Mouse (Mus musculus) large intestine, adult 2 months (tissue): Measurements from ENCODE around the gene Gm525. TPM values are rescaled to one million over a fixed set of nuclear protein-coding genes. Genes with fewer than 3 reads are reported as not detected.
"Not testable (repeated sequence)": the region's sequence is repeated elsewhere in the genome, so short reads cannot be mapped to it uniquely, and the experiment has no call there.

Source experiments
- DNase-seq: peaks from one replicate; pipeline ENCODE4 v3.0.0-alpha.2; 2012; ENCODE audit warnings: low read depth, low spot score
- WGBS: fragments of 180-500 bp; shearing (Covaris S2); methylation state at CpG from one replicate; pipeline ENCODE4 v1.1.7; 2018; 5-methylcytosine and 5-hydroxymethylcytosine counted together
- polyA plus RNA-seq: library from polyadenylated mRNA; depleted of rRNA; stranded (reverse); fragments of >200 nt; gene quantifications from 2 replicates; pipeline ENCODE4 v1.2.3, GENCODE M21; 2012; rRNA removed

Gm525 gene
- 0.60 and 0.61 TPM in 2 replicates for polyA plus RNA-seq

DNA sequence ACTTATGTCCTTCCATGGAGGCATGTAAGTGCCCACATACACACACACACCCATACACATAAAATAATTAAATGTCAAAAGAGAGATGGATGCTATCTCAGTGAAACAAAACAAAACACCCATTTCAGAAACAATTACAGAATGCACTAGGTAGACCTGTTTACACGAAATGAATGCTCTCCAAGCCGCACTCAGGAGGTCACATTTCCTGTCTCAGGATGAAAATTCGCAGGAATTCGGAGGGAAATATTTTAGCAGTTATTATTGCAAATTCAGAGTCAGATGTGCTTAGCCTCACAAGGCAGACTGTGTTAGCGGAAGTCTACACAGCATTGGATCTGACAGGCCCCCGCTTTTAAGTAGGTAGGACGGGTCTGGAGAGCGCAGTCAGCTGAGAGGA lies at the start of gene Gm525:
Gene Gm525, plus strand, starts transcription at position 301 of the 400 bp plus-strand sequence.
- DNase-seq = no peak
- WGBS = 77% methylated on average over 8 of the region's 8 CpGs

DNA sequence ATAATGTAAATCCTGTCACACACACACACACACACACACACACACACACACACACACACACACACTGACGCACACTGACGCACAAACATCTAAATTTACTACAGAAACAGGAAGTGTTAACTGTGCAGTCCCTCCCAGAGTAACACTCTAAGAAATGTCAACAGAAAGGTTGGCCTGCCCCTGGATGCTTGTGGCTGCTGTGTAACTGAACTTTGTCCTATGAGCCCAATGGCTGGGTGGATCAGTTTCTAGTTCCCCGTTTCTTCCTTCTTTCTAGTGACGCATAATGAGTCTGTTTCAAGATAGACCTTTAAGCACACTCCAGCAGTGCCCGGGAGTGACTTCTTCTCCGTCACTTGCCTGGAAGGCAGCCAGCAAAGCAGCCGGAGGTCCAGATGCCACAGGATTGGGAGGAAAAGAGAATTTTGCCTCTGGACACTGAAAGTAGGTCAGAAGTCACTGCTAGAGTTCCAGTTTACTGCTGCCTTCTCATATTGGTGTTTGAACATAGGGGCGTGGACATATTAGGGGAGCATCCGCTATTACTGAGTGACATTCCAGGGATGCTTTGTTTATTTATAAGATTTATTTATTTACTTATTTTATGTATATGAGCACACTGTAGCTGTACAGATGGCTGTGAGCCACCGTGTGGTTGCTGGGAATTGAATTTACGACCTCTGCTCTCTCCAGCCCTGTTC lies 49.3 kb upstream of the Gm525 start:
- WGBS = 8% methylated on average over 11 of the region's 11 CpGs

DNA sequence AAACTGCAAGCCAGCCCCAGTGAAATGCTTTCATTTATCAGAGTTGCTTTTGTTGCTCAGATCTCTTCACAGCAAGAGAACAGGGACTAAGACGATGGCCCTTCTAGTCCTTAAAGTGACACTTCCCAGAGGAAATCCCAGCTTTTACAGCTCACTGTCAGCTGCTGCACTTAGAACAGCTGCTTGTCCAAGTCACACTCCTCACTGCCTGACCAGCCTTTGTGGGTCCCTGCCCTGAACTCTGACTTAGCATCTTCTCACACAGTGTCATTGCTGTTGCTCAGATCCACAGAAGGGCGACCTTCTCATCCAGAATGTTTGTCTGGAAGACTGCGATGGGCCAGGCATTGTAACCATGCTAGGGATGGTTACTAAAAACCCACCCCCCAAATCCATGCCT lies 48.0 kb upstream of the Gm525 start:
- no peak for DNase-seq
- WGBS = 75% methylated on average over 3 of the region's 3 CpGs

More for the DNA sequence above, 49.3 kb upstream of the Gm525 start:
- DNase-seq = peak; percentile 91

DNA sequence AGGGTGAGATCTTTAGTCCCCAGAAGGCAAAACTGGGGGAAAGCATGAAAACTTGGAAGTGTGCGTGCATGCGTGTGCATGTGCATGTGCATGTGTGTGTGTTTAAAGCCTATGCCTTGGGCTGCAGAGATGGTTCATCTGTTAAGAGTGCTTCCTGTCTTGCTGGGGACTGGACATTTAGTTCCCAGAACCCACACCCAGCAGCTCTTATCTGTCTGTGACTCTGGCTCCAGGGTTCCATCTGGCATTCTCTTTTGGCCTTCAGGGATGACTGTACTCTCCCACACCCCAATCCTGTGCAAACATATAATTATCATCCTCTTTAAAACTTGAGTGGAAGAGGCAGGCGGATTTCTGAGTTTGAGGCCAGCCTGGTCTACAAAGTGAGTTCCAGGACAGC lies 47.5 kb upstream of the Gm525 start:
- WGBS = 85% methylated on average over 3 of the region's 3 CpGs
- DNase-seq = no peak

DNA sequence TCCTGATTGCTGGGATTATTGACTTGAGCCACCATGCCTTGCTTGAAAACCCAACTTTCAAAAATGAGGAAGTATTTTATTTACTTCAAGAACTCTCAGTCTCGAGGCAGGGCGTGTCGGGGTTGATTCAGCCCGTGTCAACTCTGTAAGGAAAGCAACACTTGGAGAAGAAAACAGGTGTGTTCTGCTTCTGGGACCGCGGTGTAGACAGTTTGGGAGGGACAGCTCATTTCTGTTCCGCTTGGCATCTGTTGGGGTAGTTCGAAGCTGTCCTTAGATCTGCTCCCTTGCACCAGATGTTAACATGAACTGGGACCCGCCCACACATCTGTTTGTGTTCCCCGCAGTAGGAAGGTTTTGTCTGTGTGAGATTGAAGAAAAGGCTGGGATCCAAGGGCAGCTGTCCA lies 45.7 kb upstream of the Gm525 start:
- 13% methylated on average over 10 of the region's 10 CpGs for WGBS
- DNase-seq = no peak

DNA sequence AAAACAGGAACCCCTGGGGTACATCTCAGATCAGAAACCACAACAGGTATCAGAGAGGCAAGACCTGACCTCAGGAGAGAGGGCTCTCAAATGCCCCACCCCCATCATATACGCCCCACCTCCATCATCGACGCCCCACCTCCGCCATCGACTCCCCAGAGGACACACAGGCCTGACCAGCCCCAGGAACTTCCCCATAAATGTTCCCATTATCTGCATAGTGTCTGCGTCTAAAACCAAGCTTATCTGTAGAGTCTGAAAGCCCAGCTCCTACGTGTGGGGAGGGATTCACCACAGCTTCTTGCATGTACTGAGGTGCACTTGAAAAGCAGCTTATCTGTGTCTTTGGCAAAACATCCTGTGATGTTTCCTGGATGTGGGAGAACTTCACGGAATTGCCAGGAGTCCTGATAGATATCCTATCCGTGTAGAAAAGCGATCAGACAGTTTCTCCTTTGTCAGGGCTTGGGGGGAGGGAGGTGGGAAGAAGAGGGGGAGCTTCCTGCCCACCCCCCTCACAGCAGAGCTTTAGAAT lies 44.7 kb upstream of the Gm525 start:
- WGBS = 60% methylated on average over 10 of the region's 10 CpGs
- DNase-seq = no peak

DNA sequence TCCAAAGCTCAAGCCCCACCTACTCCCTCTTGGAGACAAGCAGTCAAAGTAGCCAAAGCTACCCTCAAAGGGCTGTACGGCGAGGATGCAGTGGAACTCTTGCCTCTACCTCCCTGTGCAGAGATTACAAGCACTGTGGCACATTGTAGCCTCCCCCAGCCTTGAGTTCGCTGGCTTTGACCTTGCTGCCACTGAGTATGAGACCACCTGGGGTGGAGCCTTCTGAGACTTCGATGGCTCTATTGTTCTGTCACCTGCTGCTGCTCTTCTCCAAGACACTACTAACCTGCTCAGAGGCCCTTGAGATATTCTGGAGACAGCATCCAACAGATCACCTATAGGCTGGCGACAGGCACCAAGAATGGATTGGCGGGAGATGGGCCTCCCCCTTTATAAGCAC lies 43.1 kb upstream of the Gm525 start:
- 86% methylated on average over 6 of the region's 6 CpGs for WGBS

DNA sequence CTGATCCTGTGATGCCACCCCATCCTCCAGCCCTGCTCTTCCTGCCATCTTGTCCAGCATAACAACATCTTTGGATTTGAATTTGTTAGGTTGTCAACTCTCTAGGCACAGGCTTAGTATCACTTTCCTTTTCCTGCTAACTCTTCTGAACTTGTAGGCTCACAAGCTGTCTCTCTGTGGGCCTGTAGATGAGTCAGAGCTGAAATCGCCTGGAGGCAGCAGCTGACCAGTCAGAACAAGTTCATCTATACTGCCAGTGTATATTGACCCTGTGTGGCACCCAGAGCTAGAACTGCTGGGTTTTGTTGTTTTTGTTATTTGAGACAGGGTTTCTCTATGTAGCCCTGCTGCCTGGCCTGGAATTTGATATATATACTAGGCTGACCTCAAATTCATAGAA lies 42.5 kb upstream of the Gm525 start:
- WGBS = 38% methylated on average over 1 of the region's 1 CpGs
- DNase-seq = no peak

More for the DNA sequence above, 43.1 kb upstream of the Gm525 start:
- no peak for DNase-seq

DNA sequence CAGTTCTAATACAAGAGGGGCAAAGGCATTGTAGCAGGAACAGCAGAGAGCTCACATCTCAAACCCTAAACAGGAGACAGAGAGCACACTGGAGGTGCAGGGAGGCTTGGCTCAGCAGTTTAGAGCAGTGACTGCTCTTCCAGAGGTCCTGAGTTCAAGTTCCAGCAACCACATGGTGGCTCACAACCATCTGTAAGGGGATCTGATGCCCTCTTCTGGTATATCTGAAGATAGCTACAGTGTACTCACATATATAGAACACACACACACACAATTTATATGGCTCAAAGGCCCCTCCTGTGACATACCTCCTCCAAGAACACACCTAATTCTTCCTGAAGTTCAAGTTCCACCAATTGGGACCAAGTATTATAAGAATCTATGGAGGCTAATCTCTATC lies 39.0 kb upstream of the Gm525 start:
- no peak for DNase-seq

DNA sequence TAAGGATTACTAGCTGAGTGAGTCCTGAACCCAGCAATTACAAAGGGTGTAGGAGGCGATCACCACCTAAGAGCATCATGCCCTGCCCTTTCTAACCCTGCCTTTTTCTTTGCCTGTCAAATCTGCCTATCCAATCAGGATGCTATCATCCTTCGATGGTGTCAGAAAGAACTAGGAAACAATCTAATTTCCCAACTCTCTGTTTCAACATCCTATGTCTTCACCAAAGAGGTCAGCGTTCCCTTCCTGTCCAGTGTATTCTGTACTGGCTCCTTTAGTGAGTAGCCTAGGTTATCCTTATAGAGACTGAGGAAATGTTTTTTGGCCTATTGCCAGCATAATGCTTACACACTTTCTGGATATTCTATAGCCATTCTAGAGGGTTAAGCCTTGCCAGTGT lies 38.1 kb upstream of the Gm525 start:
- 75% methylated on average over 3 of the region's 3 CpGs for WGBS
- no peak for DNase-seq

DNA sequence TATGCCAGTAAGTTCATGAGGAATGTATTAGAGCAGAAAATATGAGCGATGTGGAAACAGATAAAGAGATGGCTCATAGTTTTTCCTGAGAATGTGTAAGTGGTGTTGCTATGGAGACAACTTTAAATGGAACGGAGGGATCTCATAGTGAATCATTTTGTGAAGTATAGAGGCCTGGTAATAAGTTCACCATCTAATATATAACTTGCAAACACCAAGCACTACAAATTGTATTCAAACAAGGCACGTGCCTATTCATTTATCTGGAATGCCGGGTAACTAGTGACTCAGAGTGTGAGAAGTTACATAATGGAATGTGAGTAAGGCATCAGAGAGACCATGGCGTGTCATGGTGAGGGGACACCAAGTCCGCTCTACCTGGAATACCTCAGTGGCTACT lies 35.1 kb upstream of the Gm525 start:
- no peak for DNase-seq
- 82% methylated on average over 6 of the region's 6 CpGs for WGBS

DNA sequence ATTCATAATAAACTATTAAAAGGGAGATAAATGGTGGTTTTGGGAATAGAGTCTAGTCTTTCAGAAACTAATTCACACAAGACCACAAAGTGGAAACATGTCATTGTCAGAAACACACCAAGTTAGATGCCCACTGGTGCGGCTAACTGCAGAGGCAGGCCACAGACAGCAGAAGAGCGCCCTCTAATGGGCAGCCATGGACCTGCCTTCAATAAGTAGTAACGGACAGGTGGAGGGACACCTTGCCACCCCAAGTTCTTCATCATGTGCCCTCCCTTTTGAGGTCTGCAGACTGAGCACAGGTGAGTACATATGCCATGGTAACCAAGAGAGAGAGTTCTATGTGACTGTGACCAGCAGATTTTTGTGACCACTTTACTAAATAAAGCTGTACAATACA lies 34.3 kb upstream of the Gm525 start:
- 14% methylated on average over 3 of the region's 3 CpGs for WGBS
- DNase-seq = no peak

DNA sequence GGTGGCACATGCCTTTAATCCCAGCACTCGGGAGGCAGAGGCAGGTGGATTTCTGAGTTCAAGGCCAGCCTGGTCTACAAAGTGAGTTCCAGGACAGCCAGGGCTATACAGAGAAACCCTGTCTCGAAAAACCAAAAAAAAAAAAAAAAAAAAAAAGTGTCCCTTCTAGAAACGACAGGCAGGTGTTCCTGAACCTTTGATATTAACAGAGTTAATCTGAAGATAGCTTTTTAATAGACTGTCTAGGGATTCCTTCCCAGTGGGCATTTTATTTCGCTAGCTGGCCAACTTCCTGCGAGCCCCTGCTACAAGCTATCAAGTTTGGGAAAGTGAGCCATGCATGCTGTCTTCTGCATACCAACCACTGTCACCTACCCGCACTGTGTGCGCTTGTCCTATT lies 32.6 kb upstream of the Gm525 start:
- WGBS = 87% methylated on average over 6 of the region's 7 CpGs
- not testable (repeated sequence) for DNase-seq

DNA sequence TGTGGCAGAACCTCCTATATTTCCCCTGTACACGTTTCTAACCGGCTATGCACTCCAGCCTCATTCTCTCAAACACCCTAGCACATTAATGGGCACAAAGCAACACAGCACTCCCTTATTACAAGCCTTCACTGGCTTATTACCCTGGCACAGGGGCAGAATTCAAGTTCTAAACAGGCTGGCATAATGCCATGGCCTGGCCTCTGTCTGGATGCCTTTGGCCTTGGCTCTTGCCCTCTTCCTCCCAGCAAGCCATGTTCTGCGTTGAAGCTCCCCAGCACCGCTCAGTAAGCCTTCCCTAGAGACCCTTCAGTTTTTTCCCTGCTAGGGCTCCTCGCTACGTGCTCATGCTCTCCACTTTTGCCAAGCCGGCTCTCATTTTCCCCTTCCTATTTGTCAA lies 30.6 kb upstream of the Gm525 start:
- 80% methylated on average over 7 of the region's 7 CpGs for WGBS
- no peak for DNase-seq

DNA sequence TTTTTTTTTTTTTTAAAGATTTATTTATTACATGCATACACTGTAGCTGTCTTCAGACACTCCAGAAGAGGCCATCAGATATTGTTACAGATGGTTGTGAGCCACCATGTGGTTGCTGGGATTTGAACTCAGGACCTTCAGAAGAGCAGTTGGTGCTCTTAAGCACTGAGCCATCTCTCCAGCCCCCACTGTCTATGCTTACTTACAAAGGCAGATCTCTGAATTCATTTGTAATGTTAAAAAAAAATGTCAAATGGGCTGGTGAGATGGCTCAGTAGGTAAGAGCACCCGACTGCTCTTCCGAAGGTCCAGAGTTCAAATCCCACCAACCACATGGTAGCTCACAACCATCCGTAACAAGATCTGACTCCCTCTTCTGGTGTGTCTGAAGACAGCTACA lies 28.1 kb upstream of the Gm525 start:
- not testable (repeated sequence) for DNase-seq
- 97% methylated on average over 3 of the region's 3 CpGs for WGBS

DNA sequence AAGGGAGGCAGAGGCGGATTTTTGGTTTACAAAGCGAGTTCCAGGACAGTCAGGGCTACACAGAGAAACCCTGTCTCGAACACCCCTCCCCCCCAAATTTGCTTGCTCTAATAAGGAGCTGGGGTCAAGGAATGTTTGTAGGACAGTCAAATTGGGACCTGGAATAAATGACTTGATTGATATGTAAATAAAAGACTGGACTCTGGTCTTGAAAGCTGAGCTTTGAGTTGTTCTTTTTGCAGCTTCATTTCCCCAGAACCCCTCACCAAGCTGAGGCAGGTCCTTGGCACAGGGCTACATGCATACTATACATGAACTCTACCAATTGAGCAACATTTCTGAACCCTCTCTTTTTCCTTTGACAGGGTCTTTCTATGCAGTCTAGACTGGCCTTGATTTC lies 27.6 kb upstream of the Gm525 start:
- no peak for DNase-seq
- WGBS = 98% methylated on average over 3 of the region's 3 CpGs

DNA sequence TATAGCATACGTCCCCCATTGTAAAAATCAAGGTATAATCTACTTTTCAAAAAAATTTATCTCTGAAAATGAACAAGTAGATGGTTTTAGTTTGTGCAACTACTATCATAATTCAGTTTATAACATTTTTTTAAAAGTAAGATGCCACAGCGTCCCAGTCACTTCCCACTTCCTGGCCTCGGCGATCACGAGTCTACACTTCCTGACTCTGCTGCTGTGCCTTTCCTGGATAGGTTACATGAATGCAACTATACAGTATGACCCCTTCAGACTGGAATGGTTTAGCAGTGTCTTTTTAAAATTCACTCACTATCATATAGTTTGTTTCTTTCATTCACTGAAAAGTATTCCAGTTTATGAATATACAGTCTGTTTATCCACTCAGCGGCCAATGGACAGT lies 21.9 kb upstream of the Gm525 start:
- no peak for DNase-seq
- 88% methylated on average over 6 of the region's 6 CpGs for WGBS

DNA sequence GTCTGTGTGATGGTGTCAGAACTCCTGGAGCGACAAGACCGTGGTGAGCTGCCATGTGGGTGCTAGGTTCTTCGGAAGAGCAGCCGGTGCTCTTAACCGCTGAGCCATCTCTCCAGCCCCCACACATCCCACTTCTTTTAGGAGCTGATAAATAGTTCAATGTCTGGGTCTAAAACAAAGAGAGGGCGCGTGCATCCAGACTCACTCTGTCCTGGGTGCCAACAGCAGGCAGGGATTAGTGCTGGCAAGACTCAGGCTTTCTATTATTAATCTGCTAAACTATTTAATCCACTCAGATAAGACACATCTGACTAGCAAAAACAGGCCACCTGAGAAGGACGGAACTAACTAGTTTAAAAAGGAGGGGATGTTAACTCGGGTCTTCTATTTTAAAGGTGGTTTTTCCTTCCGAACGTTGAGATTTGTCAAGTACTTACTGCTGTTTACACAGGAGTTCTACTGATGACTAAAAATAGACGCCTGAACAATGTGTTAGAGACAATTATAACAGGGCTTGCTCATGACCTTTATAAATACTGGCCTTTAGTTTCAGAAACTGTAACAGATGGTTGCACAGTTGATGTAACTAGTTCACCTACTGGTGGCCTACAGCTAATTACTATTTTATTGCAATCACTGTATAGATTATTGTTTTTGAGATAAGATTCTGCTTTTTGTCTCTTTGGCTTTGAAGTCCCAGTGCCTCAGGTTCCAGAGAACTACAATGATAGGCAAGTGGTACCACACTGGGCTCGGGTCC lies 17.5 kb upstream of the Gm525 start:
- 54% methylated on average over 13 of the region's 13 CpGs for WGBS
- DNase-seq = no peak

DNA sequence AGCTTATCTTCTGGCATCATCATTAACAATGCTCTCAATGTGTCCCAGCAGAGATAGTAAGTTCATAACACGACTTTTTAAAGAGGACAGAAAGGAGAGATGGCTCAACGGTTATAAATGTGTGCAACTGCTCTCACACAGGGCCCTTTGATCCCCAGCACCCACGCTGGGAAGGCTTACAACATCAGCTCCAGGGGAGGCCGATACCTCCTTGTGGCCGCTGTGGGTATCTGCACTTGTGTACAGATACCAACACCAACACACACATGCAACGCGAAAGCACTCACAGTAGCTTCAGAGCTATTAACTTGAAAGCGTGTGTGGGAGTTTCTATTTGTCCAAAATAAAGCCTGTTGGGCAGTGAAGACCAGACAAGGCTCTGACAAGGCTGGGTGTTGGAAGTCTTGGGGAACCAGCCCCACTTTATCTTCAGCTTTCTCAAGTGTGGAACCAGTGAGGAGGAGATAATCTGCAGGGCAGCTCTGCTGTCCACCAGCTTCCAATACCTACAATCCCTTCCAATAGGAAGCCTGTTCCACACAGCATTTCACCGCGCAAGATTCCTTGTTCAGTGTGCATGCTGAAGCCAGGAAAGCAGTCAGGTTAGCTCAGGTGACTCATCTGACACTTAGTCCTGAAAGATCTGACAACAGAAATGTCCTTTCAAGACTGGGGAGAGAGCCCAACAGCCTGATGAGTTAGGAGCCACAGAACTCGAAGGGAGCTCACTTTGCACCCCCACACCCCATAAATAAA lies 14.9 kb upstream of the Gm525 start:
- no peak for DNase-seq
- 60% methylated on average over 11 of the region's 11 CpGs for WGBS

DNA sequence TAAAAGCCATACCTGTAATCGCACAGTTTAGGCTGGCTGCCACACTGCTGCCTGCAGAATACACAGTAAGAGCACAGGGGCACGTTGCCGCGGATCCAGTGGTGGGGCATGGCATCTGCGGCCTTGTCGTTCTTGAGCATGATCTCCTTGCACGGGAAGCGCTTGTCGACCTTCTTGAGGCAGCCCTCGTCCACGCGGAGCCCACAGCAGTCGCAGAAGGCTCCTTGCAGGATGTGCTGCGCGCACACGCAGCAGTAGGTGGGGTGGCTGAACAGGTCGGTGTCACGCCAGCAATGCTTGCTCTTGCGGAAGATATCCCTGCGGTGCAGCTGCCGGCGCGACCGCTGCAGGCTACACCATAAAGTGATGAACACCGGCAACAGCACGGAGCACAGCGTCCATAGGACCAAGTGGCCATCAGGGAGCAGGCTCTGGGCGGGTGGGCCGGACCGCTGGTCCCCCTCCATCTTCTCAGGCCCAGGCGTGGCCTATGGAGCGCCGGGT lies 13.7 kb upstream of the Gm525 start:
- no peak for DNase-seq
- under 1% methylated on average over 33 of the region's 33 CpGs for whole genome bisulfite sequencing
